Mouse (Mus musculus) small intestine, adult 2 months (tissue): ENCODE data around the gene Gm8369. TPM values are rescaled to one million over a fixed set of nuclear protein-coding genes. Genes with fewer than 3 reads are reported as not detected.
A peak's percentile ranks its signal among the peaks of the same experiment; 100 is the strongest.
"Not testable (repeated sequence)": the region's sequence is repeated elsewhere in the genome, so short reads cannot be mapped to it uniquely, and the experiment has no call there.

Experiments used
- H3K27ac ChIP-seq: fragments of 200-500 bp; 2 replicates; pipeline ENCODE4 v1.5.1; 2012; ENCODE audit warnings: low read depth, low read length, control low read depth, inconsistent platforms; ENCODE audit not compliant: insufficient read depth
- H3K27me3 ChIP-seq: fragments of 200-500 bp; 2 replicates; pipeline ENCODE4 v1.6.1; 2012; ENCODE audit warnings: mild to moderate bottlenecking, moderate library complexity, low read length, inconsistent platforms; ENCODE audit not compliant: control insufficient read depth, insufficient read depth
- H3K36me3 ChIP-seq: fragments of 200-500 bp; 2 replicates; pipeline ENCODE4 v1.6.1; 2012; ENCODE audit warnings: mild to moderate bottlenecking, low read length, control low read depth, inconsistent platforms; ENCODE audit not compliant: control insufficient read depth, insufficient read depth
- H3K4me1 ChIP-seq: fragments of 200-500 bp; 2 replicates; pipeline ENCODE4 v1.6.1; 2012; ENCODE audit warnings: low read length, inconsistent platforms, mixed read lengths; ENCODE audit not compliant: control insufficient read depth, insufficient read depth, insufficient read length
- H3K4me3 ChIP-seq: fragments of 200-500 bp; 2 replicates; pipeline ENCODE4 v1.5.1; 2012; ENCODE audit warnings: low read depth, mild to moderate bottlenecking, control low read depth, inconsistent platforms, low read length, moderate library complexity
- CTCF ChIP-seq: fragments of 200-500 bp; IDR thresholded peaks from 2 replicates; pipeline ENCODE4 v1.5.1; 2012; ENCODE audit warnings: low read depth, mild to moderate bottlenecking, control low read depth, inconsistent platforms, low read length, moderate library complexity, mixed read lengths; ENCODE audit not compliant: insufficient replicate concordance, insufficient read length; ENCODE audit errors: extremely low read depth
- POLR2A ChIP-seq: fragments of 200-500 bp; IDR thresholded peaks from 2 replicates; pipeline ENCODE4 v1.6.1; 2012; ENCODE audit warnings: low read depth, mild to moderate bottlenecking, control low read depth, inconsistent platforms, low read length, moderate library complexity
- WGBS: fragments of 180-500 bp; shearing (Covaris S2); methylation state at CpG from one replicate; pipeline ENCODE4 v1.1.7; 2018; 5-methylcytosine and 5-hydroxymethylcytosine counted together
- polyA plus RNA-seq: library from polyadenylated mRNA; depleted of rRNA; stranded (reverse); fragments of >200 nt; gene quantifications from 2 replicates; pipeline ENCODE4 v1.2.3, GENCODE M21; 2012

Gene Gm8369
- polyA plus RNA-seq, 1 experiment, result 0.82 TPM

DNA sequence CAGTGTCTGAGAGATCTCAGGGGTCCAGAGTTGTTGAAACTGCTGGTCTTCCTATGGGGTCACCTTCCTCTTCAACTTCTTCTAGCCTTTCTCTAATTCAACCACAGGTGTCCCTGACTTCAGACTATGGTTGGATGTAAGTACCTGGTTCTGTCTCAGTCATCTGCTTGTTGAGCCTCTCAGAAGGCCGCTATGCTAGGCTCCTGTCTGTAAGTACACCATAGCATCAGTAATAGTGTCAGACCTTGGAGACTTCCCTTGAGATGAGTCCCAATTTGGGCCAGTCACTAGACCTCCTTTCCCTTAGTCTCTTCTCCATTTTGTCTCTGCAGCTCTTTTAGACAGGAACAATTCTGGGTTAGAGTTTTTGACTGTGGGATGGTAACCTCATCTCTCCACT is 6.9 kb downstream of the Gm8369 start:
- TF ChIP-seq CTCF, result no peak
- TF ChIP-seq POLR2A, result no peak
- Histone ChIP-seq H3K4me1 (no peaks in the 10 kb centered on the region), H3K27ac (peak overlapping the region; percentile 27; the same call in 1 of the 2 replicates), H3K27me3 (no peaks in the 10 kb centered on the region), H3K4me3 (no peak overlapping the region), H3K36me3 (no peaks in the 10 kb centered on the region)
- 91% methylated on average over 1 of the region's 1 CpGs for WGBS

DNA sequence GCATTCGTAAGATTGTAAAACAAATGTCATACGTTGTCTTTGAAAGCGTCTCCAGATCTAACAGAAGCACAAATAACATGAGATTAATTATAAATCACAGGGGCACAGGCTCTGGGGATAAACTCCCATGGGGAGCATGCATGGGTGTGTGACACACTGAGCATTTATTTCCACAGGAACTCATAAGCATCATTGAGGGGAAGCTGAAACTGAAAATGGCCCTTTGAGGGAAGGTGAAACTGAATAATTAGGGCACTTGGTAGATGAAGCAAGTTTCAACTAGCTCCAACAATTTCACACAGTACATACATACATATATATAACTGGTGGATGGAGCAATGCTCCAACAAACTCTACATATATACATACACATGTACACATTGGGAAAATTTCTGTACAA is 8.8 kb downstream of the Gm8369 start:
- TF ChIP-seq CTCF (no peak), POLR2A (no peak)
- 74% methylated on average over 3 of the region's 3 CpGs for WGBS
- no peaks in the 10 kb centered on the region for H3K36me3 ChIP-seq
- H3K27me3 ChIP-seq, result no peaks in the 10 kb centered on the region
- no peak overlapping the region for H3K4me3 ChIP-seq
- H3K27ac ChIP-seq, result no peak overlapping the region
- H3K4me1 ChIP-seq, result no peaks in the 10 kb centered on the region

DNA sequence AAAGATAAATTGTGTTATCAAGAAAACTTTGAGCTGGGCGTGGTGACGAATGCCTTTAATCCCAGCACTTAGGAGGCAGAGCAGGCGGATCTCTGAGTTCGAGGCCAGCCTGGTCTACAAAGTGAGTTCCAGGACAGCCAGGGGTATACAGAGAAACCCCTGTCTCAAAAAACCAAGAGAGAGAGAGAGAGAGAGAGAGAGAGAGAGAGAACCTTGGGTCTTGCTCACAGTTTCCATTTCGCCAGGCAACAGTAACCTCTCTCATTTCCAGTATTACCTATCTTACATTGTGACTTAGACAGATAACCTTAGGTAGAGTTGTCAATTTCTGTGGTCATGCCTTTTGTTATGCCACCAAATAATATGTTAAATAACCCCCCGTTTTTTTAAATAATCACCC is 10.6 kb downstream of the Gm8369 start:
- Histone ChIP-seq H3K4me3 (no peak overlapping the region), H3K36me3 (no peaks in the 10 kb centered on the region), H3K27ac (no peak overlapping the region), H3K4me1 (no peaks in the 10 kb centered on the region), H3K27me3 (no peaks in the 10 kb centered on the region)
- WGBS, result 62% methylated on average over 6 of the region's 6 CpGs
- no peak for TF ChIP-seq POLR2A
- no peak for TF ChIP-seq CTCF

DNA sequence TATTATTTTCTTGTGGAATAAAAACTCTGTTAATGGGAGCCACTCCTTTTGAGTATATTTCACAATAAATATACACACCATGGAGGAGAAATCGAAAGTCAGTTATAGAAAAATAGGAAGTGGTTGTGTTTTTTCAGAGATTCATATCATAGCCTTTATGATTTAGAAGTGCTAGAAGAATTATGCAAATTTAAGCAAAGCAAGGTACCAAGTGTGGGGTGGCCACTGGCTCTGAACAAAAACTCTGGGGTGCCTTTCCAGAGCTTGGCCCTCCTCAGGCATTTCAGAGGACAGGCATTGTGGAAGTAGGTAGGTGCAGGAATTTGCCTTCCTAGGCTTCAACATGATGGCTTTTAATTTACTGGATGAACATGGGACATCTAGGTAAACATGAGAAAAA is 11.6 kb downstream of the Gm8369 start:
- H3K4me3 ChIP-seq, H3K27ac ChIP-seq, H3K27me3 ChIP-seq, H3K4me1 ChIP-seq, H3K36me3 ChIP-seq: not testable (repeated sequence)
- WGBS, result 72% methylated on average over 1 of the region's 1 CpGs

GRCm38 (mm10) chr19:11500796-11501195 is 15.1 kb downstream of the Gm8369 start:
- no peak overlapping the region for H3K4me3 ChIP-seq
- no peaks in the 10 kb centered on the region for H3K36me3 ChIP-seq
- H3K27me3 ChIP-seq, result no peaks in the 10 kb centered on the region
- TF ChIP-seq CTCF, result no peak
- no peak for TF ChIP-seq POLR2A
- 75% methylated on average over 1 of the region's 1 CpGs for WGBS
- no peaks in the 10 kb centered on the region for H3K4me1 ChIP-seq
- H3K27ac ChIP-seq, result no peak overlapping the region

GRCm38 (mm10) chr19:11501326-11501725 is 15.6 kb downstream of the Gm8369 start:
- TF ChIP-seq CTCF (no peak), POLR2A (no peak)
- Histone ChIP-seq H3K4me1 (no peaks in the 10 kb centered on the region), H3K4me3 (no peak overlapping the region), H3K27me3 (no peaks in the 10 kb centered on the region), H3K27ac (no peak overlapping the region), H3K36me3 (no peaks in the 10 kb centered on the region)
- WGBS, result 80% methylated on average over 4 of the region's 4 CpGs

GRCm38 (mm10) chr19:11504857-11505256 is 19.1 kb downstream of the Gm8369 start:
- TF ChIP-seq POLR2A (no peak), CTCF (no peak)
- WGBS, result 72% methylated on average over 1 of the region's 1 CpGs
- H3K4me3 ChIP-seq, result no peak overlapping the region

GRCm38 (mm10) chr19:11513458-11513857 is 27.7 kb downstream of the Gm8369 start:
- no peaks in the 10 kb centered on the region for H3K27me3 ChIP-seq
- TF ChIP-seq CTCF, result no peak
- TF ChIP-seq POLR2A, result no peak
- no peak overlapping the region for H3K4me3 ChIP-seq
- peak overlapping the region; percentile 26; the same call in 1 of the 2 replicates for H3K27ac ChIP-seq
- 39% methylated on average over 1 of the region's 1 CpGs for whole genome bisulfite sequencing
- no peaks in the 10 kb centered on the region for H3K36me3 ChIP-seq
- 0 out of 2 replicates have a peak, but pooled peaks cover 3% of the 10 kb centered on the region for H3K4me1 ChIP-seq

More at GRCm38 (mm10) chr19:11504857-11505256, 19.1 kb downstream of the Gm8369 start:
- Histone ChIP-seq H3K36me3 (no peaks in the 10 kb centered on the region), H3K4me1 (no peaks in the 10 kb centered on the region), H3K27ac (no peak overlapping the region), H3K27me3 (no peaks in the 10 kb centered on the region)
